Mouse (Mus musculus): ENCODE measurements at regions not wholly inside any gene's neighbourhood (a gene's known extent, or its start where the extent isn't known, plus 50 kb on each side); places are given as distances from the start of the nearest gene placed in this dataset.

- peak; percentile 12 for DNase-seq
Measured at GRCm38 (mm10) chr4:87718166-87718805, 314.9 kb downstream of the Mllt3 start.

GRCm38 (mm10) chr4:87715212-87715933 is 317.8 kb downstream of the Mllt3 start:
- DNase-seq, result no peak

- DNase-seq, result no peak
Measured at GRCm38 (mm10) chr4:87712691-87713090, 320.5 kb downstream of the Mllt3 start.

- no peak for DNase-seq
Measured at GRCm38 (mm10) chr4:87712286-87712685, 320.9 kb downstream of the Mllt3 start.

GRCm38 (mm10) chr4:87711185-87711827 is 321.9 kb downstream of the Mllt3 start:
- no peak for DNase-seq

- DNase-seq, result no peak
Measured at GRCm38 (mm10) chr4:87708981-87709645, 324.1 kb downstream of the Mllt3 start.

- no peak for DNase-seq
Measured at GRCm38 (mm10) chr4:87707386-87707785, 325.8 kb downstream of the Mllt3 start.

- no peak for DNase-seq
Measured at GRCm38 (mm10) chr4:87702834-87703233, 330.3 kb downstream of the Mllt3 start.

GRCm38 (mm10) chr4:87702290-87702689 is 330.9 kb downstream of the Mllt3 start:
- no peak for DNase-seq

- no peak for DNase-seq
Measured at GRCm38 (mm10) chr4:87701024-87701423, 332.1 kb downstream of the Mllt3 start.

GRCm38 (mm10) chr4:87700508-87700907 is 332.7 kb downstream of the Mllt3 start:
- DNase-seq, result no peak

GRCm38 (mm10) chr4:87699586-87699985 is 333.6 kb downstream of the Mllt3 start:
- no peak for DNase-seq

GRCm38 (mm10) chr4:87698750-87699149 is 334.4 kb downstream of the Mllt3 start:
- no peak for DNase-seq

- DNase-seq, result no peak
Measured at GRCm38 (mm10) chr4:87696921-87697320, 336.2 kb downstream of the Mllt3 start.

GRCm38 (mm10) chr4:87695811-87696210 is 337.4 kb downstream of the Mllt3 start:
- DNase-seq, result no peak

GRCm38 (mm10) chr4:87692741-87693140 is 340.4 kb downstream of the Mllt3 start:
- DNase-seq, result no peak

- no peak for DNase-seq
Measured at GRCm38 (mm10) chr4:87684952-87685351, 348.2 kb downstream of the Mllt3 start.

GRCm38 (mm10) chr4:87682783-87683182 is 350.4 kb downstream of the Mllt3 start:
- no peak for DNase-seq

- no peak for DNase-seq
Measured at GRCm38 (mm10) chr4:87671101-87671500, 362.1 kb downstream of the Mllt3 start.

- no peak for DNase-seq
Measured at GRCm38 (mm10) chr4:87670167-87670566, 363.0 kb downstream of the Mllt3 start.

- DNase-seq, result no peak
Measured at GRCm38 (mm10) chr4:87669480-87669879, 363.7 kb downstream of the Mllt3 start.

- DNase-seq, result no peak
Measured at GRCm38 (mm10) chr4:87668314-87668713, 364.9 kb downstream of the Mllt3 start.

GRCm38 (mm10) chr4:87667556-87668154 is 365.5 kb downstream of the Mllt3 start:
- DNase-seq, result no peak

Measured in kidney, adult 11 months (tissue).